Mouse (Mus musculus) brain, embryonic 14.5 days (tissue): ENCODE data around the gene Cdiptos.
A peak's percentile ranks its signal among the peaks of the same experiment; 100 is the strongest.

Source experiments
- CTCF ChIP-seq: fragments of 200-500 bp; IDR thresholded peaks from 2 replicates; pipeline ENCODE4 v1.5.1; 2012; ENCODE audit warnings: inconsistent platforms, mild to moderate bottlenecking, moderate library complexity, borderline replicate concordance; ENCODE audit not compliant: insufficient read depth, insufficient read length; ENCODE audit errors: extremely low read depth
- POLR2A ChIP-seq: fragments of 200-500 bp; IDR thresholded peaks from 2 replicates; pipeline ENCODE4 v1.6.1; 2012; ENCODE audit warnings: mild to moderate bottlenecking, inconsistent platforms, borderline replicate concordance; ENCODE audit not compliant: poor library complexity, insufficient read depth, insufficient read length, severe bottlenecking; ENCODE audit errors: extremely low read depth

DNA sequence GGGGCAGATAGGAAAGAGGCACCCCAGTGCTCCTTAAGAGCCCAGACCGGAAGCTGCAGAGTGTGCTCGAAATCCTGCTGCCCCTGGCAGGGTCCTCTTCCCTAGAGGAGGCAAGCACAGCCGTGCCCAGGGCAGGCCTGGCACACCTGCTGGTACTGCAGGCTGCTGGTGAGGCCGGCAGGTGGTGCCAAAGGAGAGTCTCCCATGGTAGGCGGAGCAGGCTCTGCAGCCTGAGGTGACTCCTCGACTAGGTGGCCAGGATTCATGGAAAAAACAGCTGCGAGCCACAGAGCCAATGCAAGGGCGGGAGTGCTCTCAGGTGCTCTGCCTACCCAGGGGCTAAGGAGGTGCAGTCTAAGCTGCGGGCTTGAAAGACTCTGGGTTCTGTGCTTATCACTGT is 10.4 kb upstream of the Cdiptos start:
- TF ChIP-seq POLR2A (no peak), CTCF (peak; percentile 35; the same call in 1 of the 2 replicates)
